Comparison of ENCODE assay signal across 8 mouse cellular contexts in the genomic region with DNA sequence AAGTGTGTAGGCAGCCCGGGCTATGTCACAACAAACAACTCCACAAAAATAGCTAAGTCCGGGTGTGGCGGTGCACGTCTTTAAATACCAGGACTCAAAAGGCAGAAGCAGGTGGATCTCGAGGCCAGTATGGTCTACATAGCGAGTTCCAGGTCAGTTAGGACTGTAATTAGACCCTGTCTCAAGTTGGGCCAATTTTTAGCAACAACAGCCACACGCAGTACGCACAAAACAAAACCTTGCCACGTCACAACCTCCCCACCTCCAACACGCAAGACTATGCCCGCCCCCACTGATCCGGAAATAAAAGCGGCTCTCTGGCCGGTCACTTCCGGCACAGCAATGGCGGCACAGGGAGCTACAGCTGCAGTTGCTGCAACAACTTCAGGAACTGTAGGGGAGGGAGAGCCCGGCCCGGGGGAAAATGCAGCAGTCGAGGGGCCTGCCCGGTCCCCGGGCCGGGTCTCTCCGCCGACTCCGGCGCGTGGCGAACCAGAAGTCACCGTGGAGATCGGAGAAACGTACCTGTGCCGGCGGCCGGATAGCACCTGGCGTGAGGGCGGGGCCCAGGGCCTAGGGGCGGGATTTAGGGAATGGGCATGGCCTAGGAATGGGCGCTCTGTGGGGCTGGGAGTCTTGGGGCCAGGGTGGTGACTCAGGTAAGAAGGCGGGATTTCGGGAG. TPM values are rescaled to one million over a fixed set of nuclear protein-coding genes. Genes with fewer than 3 reads are reported as not detected.
A peak's percentile ranks its signal among the peaks of the same experiment; 100 is the strongest.
DNase-seq lines count a peak whose midpoint lies in the region; ATAC-seq lines count a peak whose summit lies in the region.

Kat8 (plus strand) TSS at position 327 of the 682 bp plus-strand sequence.

- intact Hi-C loops in gastrocnemius, postnatal 14 days (cut with DNase I; ENCODE audit: low total_unique reads), result no loop called here

- peaks cover 56% of the 10 kb centered on the region for H3K36me3 ChIP-seq in megakaryocyte, embryonic 14.5 days (replicated peaks; ENCODE audit: low read length)

- peaks cover 22% of the 10 kb centered on the region for H3K4me1 ChIP-seq in megakaryocyte, embryonic 14.5 days

- peak; percentile 74 to 76 for DNase-seq in adrenal gland, adult 18-20 months (ENCODE audit: low spot score in 2 of 2)
- peak; percentile 97 for DNase-seq in embryo, embryonic 10.5 days (ENCODE audit: low spot score)
- DNase-seq in gastrocnemius, postnatal 14 days, result peak; percentile 89
- peak; percentile 69 to 89 for DNase-seq in left cerebral cortex, adult 9 months (ENCODE audit: low spot score in 2 of 2)
- peak; percentile 92 to 94 for DNase-seq in right cerebral cortex, postnatal 10 days (ENCODE audit: low spot score in 2 of 2)
- DNase-seq in urinary bladder, postnatal 14 days (ENCODE audit: low spot score), result peak; percentile 90

- H3K9me3 ChIP-seq in megakaryocyte, embryonic 14.5 days, result no peaks in the 10 kb centered on the region

- H3K4me3 ChIP-seq in megakaryocyte, embryonic 14.5 days (replicated peaks), result peak within 1 kb of the TSS; percentile 96

- no peaks in the 10 kb centered on the region for H3K27me3 ChIP-seq in megakaryocyte, embryonic 14.5 days (replicated peaks)

- peak; percentile 100 for ATAC-seq in inflammation-experienced regulatory T-cells, adult 6 months

RNA-seq across cellular contexts. Expression of gene Kat8, which starts in this region (rescaled TPM):
- 10 to 100 TPM; 27.1 to 30.2 TPM for total RNA-seq in adrenal gland, adult 18-20 months (2021)
- 10 to 100 TPM; 12.5 to 15.2 TPM for total RNA-seq in gastrocnemius, postnatal 14 days (2021)
- 10 to 100 TPM; 18.5 to 41.8 (median 34.5) TPM for polyA plus RNA-seq in inflammation-experienced regulatory T-cells, adult 6 months (2017; shearing (Covaris generic))
- 2.6 and 4.8 TPM in 2 replicates for polyA plus RNA-seq in megakaryocyte, embryonic 14.5 days (2012; ENCODE audit: insufficient read depth, low replicate concordance)

Comparison
In these comparisons a context has a peak if more than half of its experiments do, and no peak if none do; other contexts are left out.
1. Peak in every context shown above with its lines: DNase-seq, ATAC-seq and H3K4me3 ChIP-seq.